Mouse (Mus musculus) heart, postnatal 25 days (tissue): Measurements from ENCODE around the gene Nemp2. TPM values are rescaled to one million over a fixed set of nuclear protein-coding genes. Genes with fewer than 3 reads are reported as not detected.

Experiments used
- DNase-seq: peaks from one replicate; pipeline ENCODE4 v3.0.0; 2022; ENCODE audit warnings: low spot score
- intact Hi-C: fragments of 180-260 bp; cut with DNase I; formaldehyde crosslinking; loops from one replicate; pipeline ENCODE4 v1.15.1; 2025
- total RNA-seq, 2 experiments: library from RNA; stranded (reverse); gene quantifications; 2 replicates each; pipeline ENCODE4 v1.2.3; 2021

The Nemp2 gene
- 1 to 10 TPM in 1 of 2 experiments, under 1 TPM in 1; 0.92 to 1.2 TPM for total RNA-seq

DNA sequence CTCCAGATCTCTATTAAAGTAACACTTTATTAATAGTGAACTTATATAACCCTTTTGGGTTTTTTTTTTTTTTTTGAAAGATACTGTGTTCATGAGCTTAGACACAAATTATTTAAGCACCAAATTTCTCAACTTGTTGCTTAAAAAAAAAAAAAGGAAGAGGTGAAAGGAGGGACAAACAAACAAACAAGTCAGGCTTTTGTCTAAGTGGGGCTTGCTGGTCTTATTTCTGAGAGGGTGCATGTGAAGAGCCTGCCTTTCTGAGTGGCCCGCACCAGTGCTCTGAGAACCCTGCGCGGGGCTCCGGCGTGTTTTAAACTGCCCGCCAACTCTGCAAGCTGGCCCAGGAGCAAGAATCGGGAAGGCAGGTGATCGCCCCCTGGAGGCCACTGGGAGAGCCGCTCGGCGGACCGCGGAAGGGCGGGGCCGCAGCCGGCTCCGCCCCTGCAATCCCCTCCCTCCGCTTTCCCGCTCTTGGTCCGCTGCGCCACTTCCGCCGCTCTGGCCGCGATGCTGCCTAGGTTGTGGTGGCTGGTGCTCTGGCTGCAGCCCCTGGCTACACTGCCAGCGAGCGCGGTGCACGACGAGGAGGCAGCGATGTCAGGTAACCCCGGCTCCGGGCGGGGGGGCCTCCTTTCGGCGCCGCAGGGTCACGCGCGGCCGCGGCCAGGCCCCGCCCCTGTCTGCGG lies at the start of gene Nemp2:
Gene Nemp2 (plus strand): TSS at position 456 of the 689 bp plus-strand sequence.
- peak; percentile 80 for DNase-seq
- intact Hi-C loops = loop anchor here (2.0 to 5.0 kb wide), 3 partner anchors 133 to 328 kb away; partner anchors contain the start of gene Inpp1

DNA sequence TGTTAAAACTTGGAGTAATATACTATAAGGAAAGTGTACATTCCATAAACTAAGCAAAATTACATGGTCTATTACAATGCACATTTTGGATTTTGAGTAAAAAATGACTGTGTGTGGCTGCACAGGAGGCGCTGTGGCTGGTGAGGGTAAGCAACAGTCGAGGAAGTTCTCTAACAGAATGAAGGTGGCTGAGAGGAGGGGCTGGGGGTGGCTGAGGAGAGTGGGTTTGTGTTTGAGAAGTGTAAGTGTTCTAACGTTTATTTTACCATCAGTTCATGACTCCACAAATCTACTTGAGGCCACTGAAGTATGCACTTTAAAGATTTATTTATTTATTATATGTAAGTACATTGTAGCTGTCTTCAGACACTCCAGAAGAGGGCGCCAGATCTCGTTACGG lies 48.8 kb upstream of the Nemp2 start:
- no peak for DNase-seq
- intact Hi-C loops = no loop called here

- intact Hi-C loops = no loop called here
- no peak for DNase-seq
Measured at GRCm38 (mm10) chr1:52582866-52583265, 47.6 kb upstream of the Nemp2 start.

- DNase-seq = no peak
- intact Hi-C loops = no loop called here
Measured at GRCm38 (mm10) chr1:52596982-52597646, 33.4 kb upstream of the Nemp2 start.

DNA sequence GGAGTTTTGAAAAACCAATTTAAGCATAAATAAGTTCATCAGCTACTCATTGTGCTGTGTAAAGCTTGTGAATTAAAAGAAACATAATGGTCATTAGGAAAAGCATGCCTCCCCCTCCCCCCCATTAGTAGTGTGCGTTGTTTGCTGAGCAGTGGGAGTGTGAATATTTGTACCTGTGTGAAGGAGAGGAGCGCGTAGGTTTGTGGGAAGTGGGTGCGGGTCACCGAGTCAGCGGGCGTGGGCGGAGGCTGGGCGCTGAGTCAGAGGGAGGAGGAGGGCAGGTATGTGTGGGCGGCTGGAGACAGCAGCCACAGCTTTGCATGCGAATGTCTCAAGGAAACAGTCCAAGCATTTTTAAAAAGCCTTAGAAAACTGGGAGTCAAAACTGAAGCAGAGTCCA lies 32.7 kb upstream of the Nemp2 start:
- peak; percentile 20 for DNase-seq
- intact Hi-C loops = no loop called here

DNA sequence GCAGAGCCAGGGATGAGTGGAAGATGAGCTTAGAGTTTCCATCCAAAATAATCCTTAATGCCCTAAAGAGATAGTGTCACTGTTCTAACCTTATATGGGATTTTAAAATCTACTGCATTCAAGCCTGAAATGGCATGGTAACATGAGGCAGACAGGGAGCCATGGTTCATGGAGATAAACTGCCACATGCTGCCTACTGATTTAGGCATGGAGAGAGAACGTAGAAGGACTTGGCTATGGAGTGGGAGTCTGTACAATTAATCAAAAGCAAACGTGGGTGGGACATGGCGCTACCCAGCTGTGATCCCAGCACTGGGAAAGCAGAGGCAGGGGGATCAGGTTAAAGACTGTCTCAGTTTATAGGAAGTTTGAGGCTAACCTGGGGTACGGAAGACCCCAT lies 32.1 kb upstream of the Nemp2 start:
- no peak for DNase-seq
- intact Hi-C loops = no loop called here

GRCm38 (mm10) chr1:52601496-52601895 lies 29.0 kb upstream of the Nemp2 start:
- intact Hi-C loops = loop anchor here (10.0 kb wide), 1 partner anchor 87 kb away; no protein-coding TSS in a partner anchor
- DNase-seq = no peak

- intact Hi-C loops = loop anchor here (10.0 kb wide), 1 partner anchor 93 kb away; no protein-coding TSS in a partner anchor
- no peak for DNase-seq
Measured at GRCm38 (mm10) chr1:52607700-52608099, 22.8 kb upstream of the Nemp2 start.

GRCm38 (mm10) chr1:52608486-52608885 lies 22.0 kb upstream of the Nemp2 start:
- DNase-seq = no peak
- intact Hi-C loops = loop anchor here (10.0 kb wide), 1 partner anchor 94 kb away; no protein-coding TSS in a partner anchor

DNA sequence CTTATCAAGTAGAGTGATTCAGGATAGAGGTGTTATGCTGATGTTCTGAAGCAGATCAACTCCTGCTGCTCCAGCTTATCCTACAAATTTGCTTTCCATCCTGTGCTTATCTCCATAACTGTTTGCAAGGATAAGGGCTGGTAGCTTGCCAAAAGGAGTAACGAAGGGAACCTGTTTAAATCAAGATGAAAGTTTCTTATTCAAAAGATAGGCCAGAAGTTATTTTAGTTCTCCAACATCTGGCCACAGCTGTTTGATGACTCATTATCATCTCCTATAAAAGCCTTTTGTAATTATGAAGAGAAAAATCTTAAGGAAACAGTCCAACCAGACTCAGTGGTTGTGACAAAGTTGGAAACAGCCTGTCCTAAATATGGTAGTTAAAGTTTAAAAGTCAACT lies 12.3 kb upstream of the Nemp2 start:
- intact Hi-C loops = no loop called here
- no peak for DNase-seq

GRCm38 (mm10) chr1:52620442-52620841 lies 10.1 kb upstream of the Nemp2 start:
- DNase-seq = no peak
- intact Hi-C loops = no loop called here

DNA sequence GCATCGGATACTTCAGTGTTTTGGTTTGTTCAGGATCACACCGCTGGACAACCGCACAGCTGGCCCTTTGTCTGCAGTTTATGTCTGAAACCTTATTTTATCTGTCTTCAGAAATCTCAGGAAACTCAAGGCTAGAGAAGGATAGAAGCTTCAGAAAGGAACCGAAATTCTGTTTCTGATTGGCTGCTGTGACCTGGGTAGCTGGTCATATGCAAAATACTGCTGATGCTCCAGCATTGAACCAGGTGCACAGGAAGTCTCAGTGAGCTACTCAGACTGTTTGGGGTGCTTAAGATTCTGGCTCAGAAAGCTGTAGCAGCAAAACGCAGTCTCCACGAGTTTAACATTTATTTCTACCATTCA lies 415 bp downstream of the Nemp2 start:
- no peak for DNase-seq
- intact Hi-C loops = loop anchor here (2.0 to 5.0 kb wide), 3 partner anchors 134 to 328 kb away; partner anchors contain the start of gene Inpp1

GRCm38 (mm10) chr1:52631570-52631969 lies 1.1 kb downstream of the Nemp2 start:
- intact Hi-C loops = loop anchor here (2.0 to 5.0 kb wide), 3 partner anchors 134 to 329 kb away; partner anchors contain the start of gene Inpp1
- DNase-seq = no peak

GRCm38 (mm10) chr1:52634251-52634650 lies 3.7 kb downstream of the Nemp2 start:
- no peak for DNase-seq
- intact Hi-C loops = loop anchor here (5.0 kb wide), 2 partner anchors 137 to 183 kb away; partner anchors contain the start of gene Inpp1

DNA sequence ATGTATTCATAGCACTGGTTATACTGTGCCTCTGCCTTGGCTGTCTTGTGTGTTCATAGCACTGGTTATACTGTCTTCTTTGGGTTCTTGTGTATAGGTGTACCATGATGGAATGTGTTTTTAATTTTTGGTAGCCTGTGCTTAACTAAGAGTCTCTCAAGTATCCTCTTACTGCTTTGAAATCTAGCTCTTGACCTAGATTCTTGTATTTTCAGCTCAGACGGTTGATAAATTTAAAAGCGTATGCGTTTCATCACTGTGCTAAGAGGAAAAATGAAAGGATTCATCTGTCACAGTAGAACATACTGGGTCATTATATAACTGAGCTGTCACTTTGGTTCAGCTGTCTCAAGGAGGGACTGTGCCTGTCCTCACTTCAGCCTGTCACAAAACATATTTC lies 5.4 kb downstream of the Nemp2 start:
- intact Hi-C loops = no loop called here
- no peak for DNase-seq

- DNase-seq = no peak
- intact Hi-C loops = no loop called here
Measured at GRCm38 (mm10) chr1:52638101-52638500, 7.6 kb downstream of the Nemp2 start.

DNA sequence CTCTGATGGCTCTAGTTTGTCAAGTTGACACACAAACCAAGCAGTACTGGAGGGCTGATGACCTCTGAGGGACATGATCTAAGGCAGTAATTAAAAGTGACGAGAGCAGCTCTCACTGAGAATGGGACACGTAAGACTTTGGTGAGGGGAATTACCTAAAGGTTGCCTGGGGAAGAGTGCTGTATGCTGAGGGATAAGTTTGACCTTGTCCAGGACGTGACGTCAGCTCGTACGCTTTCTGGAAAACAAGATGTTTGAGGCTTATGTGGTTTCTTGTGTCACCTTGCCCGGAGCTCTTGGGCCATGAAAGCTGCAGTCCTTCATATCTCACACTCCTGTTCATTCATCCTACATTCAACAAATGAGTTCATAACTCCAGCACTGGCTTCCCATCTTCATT lies 8.6 kb downstream of the Nemp2 start:
- DNase-seq = no peak
- intact Hi-C loops = no loop called here

DNA sequence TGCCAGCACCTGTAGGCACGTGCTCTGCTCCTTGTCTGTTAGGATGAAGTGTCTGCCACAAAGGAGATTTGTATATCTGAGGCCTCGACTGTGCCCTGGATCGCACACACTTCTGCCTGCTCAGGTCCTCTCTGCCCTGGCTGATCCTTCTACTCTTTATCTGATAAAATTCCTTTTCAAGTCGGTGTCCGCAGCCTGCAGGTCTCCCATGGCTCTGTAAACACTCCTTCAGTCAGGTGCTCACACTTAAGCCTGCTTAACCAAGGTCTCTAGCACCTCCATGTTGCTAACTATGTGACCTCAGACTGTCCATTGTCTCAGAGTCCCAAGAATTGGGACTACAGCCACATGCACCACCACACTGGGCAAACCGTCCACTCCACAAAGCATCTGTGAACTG lies 9.8 kb downstream of the Nemp2 start:
- intact Hi-C loops = no loop called here
- DNase-seq = no peak

DNA sequence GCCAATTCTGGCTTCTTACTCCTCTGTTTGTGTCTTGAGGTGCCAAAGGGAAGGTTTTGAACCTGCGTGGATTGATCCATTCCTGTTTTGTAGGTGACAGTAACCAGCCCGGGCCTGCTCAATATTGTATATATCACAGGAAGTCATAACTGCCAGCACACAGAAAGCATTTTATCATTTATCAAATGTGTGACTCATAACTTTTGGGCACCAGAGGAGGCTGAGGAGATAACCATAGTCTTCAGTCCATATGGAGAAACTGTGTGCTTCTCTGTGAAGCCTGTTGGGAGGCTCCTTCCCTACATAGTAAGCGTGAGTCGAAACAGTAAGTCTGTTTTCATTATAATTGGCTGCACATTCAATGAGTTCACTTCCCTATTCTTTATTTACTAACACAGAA lies 10.2 kb downstream of the Nemp2 start:
- no peak for DNase-seq
- intact Hi-C loops = no loop called here

DNA sequence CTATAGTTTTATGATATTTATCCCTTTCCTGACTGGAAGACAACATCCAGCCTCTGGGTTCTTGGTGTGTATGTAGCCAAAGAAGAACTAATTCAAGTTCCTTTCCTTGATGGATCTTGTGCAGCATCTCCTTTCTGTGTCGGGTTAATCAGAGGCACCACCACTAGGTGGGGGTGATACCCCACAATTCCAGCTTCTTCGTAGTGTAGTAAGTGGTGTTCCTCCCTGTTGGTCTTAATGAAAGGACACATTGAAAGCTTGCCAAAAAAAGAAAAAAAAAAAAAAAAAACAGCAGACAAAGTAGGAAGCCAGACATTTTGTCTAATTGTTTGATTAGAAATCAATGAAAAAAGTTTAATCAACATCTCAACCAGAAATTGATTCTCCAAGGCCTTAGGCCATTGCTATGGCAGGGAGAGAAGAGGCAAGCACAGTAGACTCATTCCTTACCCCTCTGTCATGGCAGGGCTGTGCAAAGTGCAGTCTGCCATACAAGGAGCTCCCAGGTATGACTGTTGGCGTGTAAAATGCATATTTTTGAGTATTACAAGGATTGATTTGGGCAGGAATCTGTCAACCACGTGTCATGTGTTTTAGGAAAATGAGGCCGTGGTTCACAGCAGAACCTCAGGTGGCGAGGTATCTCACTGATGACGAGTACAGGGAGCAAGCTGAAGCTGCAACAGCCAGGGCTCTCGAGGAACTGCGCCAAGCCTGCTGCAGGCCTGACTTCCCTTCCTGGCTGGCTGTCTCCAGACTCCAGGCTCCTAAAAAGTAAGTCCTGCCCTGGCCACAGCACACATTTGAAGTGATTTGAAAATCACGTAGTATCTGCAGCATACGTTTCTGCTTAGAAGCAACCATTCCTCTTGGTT lies 17.9 kb downstream of the Nemp2 start:
- DNase-seq = peak; percentile 47
- intact Hi-C loops = loop anchor here (1.0 to 5.0 kb wide), 4 partner anchors 79 to 309 kb away; partner anchors contain the start of genes Hibch and Mfsd6
